Mouse (Mus musculus) ES-Bruce4 (cell line): ENCODE results near the gene Arhgap23.

Experiments used
- CTCF ChIP-seq: IDR thresholded peaks from one replicate; pipeline ENCODE4 v1.8.1; 2011; ENCODE audit warnings: low read depth, low read length
- POLR2A ChIP-seq: IDR thresholded peaks from one replicate; pipeline ENCODE4 v1.8.1; 2011; ENCODE audit warnings: low read length; ENCODE audit not compliant: insufficient read depth

DNA sequence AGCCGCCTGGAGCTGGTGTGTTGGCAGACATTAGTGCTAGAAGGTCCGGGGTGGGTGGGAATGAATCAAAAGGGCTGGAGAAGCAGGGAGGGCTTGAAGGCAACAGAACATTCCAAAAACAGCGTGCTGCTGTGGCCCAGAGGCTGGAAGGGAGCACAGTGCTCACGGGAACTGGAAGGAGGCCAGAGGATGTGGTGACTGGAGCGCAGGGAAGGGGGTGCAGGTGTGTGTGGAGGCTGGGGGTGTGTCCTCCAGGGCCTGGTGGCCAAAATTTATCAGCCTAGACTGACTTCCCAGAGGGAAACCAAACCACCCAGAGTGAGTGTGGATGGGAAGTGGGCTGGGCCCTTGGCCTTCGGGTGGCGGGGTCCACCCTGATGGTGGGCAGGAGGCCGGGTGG, 14.3 kb downstream of the Arhgap23 start:
- TF ChIP-seq CTCF (no peak), POLR2A (no peak)
